ENCODE assay signal across 9 mouse cellular contexts in the genomic region with DNA sequence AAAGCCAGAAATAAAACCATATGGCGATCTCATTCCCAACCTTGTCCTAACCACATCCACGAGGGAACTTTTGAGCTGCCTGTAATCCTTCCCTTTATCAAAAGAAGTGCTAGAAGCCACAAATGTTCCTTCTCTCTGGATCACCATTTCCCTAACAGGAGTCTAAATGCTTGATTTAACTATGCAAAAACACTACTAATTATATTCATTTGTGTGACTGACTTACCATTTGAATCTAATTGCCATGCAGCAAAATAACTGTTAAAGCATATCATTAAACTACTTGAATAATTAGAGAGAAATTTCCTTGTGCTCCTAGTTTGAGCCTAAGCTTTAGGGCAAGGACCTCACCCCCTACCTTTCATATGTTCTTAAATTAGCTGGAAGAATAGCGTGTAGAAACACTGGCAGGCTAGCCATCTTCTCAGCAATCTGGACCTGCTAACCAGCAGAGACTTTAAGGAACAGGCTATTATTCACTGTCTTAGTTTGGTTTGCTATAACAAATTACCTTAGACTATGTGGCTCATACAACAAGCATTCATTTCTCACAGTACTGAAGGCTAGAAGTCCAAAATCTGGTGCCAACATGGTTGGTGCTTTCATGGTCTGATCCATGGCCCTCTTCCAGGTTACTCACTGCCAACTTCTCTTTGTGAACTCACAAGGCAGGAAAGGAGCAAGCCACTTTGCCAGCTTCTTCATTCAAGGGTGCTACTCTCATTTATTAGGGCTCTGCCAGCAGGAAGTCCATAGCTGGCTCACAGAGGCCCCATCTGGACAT.
DNase-seq lines count a peak whose midpoint lies in the region; ATAC-seq lines count a peak whose summit lies in the region.
"Had no signal": no experiment of that assay in that cellular context is flagged by ENCODE, and none has a peak within 500 bp of the region (broad histone marks: within the 10 kb centered on the region; RNA-seq: fewer than 3 reads in every experiment).

No protein-coding gene starts in this region.

- no peaks in the 10 kb centered on the region for H3K9me3 ChIP-seq in midbrain, embryonic 16.5 days (replicated peaks; ENCODE audit: control insufficient read depth, low read length, poor library complexity, severe bottlenecking)
- H3K9me3 ChIP-seq in midbrain, embryonic 10.5 days (replicated peaks): no peaks in the 10 kb centered on the region
- no peaks in the 10 kb centered on the region for H3K9me3 ChIP-seq in limb, embryonic 10.5 days (replicated peaks)

- no peak overlapping the region for H3K9ac ChIP-seq in midbrain, embryonic 16.5 days (ENCODE audit: low read depth, low read length)

- no peak overlapping the region for H3K4me2 ChIP-seq in midbrain, embryonic 16.5 days (ENCODE audit: low read length)

- 74% methylated on average over 3 of the region's 3 CpGs for WGBS in midbrain, embryonic 16.5 days
- 76% methylated on average over 3 of the region's 3 CpGs for WGBS in midbrain, embryonic 10.5 days
- 81% methylated on average over 3 of the region's 3 CpGs for WGBS in limb, embryonic 10.5 days

- no peak; the same call in 1 of the 2 replicates for ATAC-seq in frontal cortex, adult (ENCODE audit: low TSS enrichment)
- peak; percentile 75 for ATAC-seq in midbrain, embryonic 16.5 days
- no peak for ATAC-seq in monocyte, adult 5-6 weeks (replicated peaks; ENCODE audit: insufficient number of reproducible peaks, low FRiP score, low TSS enrichment, poor library complexity, severe bottlenecking)

- peak; percentile 3 to 55 for DNase-seq in frontal cortex, adult 2 months (ENCODE audit: extremely low spot score in 1 of 2, low spot score in 1 of 2)
- no peak for DNase-seq in midbrain, embryonic 10.5 days (ENCODE audit: low spot score)
- DNase-seq in frontal cortex, postnatal 36 days (ENCODE audit: low spot score in 2 of 2): peak; percentile 13 to 55
- DNase-seq in right cerebral cortex, postnatal 10 days (ENCODE audit: low spot score in 2 of 2): peak; percentile 76 to 80
- no peak for DNase-seq in limb, embryonic 10.5 days (ENCODE audit: low spot score)
- DNase-seq: lung, adult 18-20 months had no signal

- no peaks in the 10 kb centered on the region for H3K27me3 ChIP-seq in midbrain, embryonic 16.5 days (ENCODE audit: control insufficient read depth, insufficient read depth, low read depth, low read length)
- H3K27me3 ChIP-seq in midbrain, embryonic 10.5 days (ENCODE audit: low read depth, poor library complexity, severe bottlenecking): no peaks in the 10 kb centered on the region
- no peaks in the 10 kb centered on the region for H3K27me3 ChIP-seq in limb, embryonic 10.5 days (ENCODE audit: low read depth, poor library complexity, severe bottlenecking)

- no peaks in the 10 kb centered on the region for H3K4me1 ChIP-seq in midbrain, embryonic 16.5 days (ENCODE audit: control insufficient read depth, insufficient read depth, low read length)
- no peaks in the 10 kb centered on the region for H3K4me1 ChIP-seq in midbrain, embryonic 10.5 days
- H3K4me1 ChIP-seq in limb, embryonic 10.5 days: no peaks in the 10 kb centered on the region

- H3K27ac ChIP-seq in midbrain, embryonic 16.5 days (ENCODE audit: low read length): no peak overlapping the region
- no peak overlapping the region for H3K27ac ChIP-seq in midbrain, embryonic 10.5 days (replicated peaks)
- H3K27ac ChIP-seq in limb, embryonic 10.5 days: no peak overlapping the region

- no peaks in the 10 kb centered on the region for H3K36me3 ChIP-seq in midbrain, embryonic 16.5 days (ENCODE audit: control insufficient read depth, insufficient read depth, low read length)
- H3K36me3 ChIP-seq in midbrain, embryonic 10.5 days: no peaks in the 10 kb centered on the region
- no peaks in the 10 kb centered on the region for H3K36me3 ChIP-seq in limb, embryonic 10.5 days

- no peak overlapping the region for H3K4me3 ChIP-seq in midbrain, embryonic 16.5 days (ENCODE audit: low read depth, low read length)
- no peak overlapping the region for H3K4me3 ChIP-seq in midbrain, embryonic 10.5 days
- no peak overlapping the region for H3K4me3 ChIP-seq in limb, embryonic 10.5 days

Comparison
In these comparisons a context has a peak if more than half of its experiments do, and no peak if none do; other contexts are left out.
1. DNase-seq: peak in frontal cortex, adult 2 months (2 of 2), frontal cortex, postnatal 36 days (2 of 2) and right cerebral cortex, postnatal 10 days (2 of 2); none in midbrain, embryonic 10.5 days (single experiment) and limb, embryonic 10.5 days (single experiment).